In genomic region chr4:149994218-149994617, GRCm38 (mm10) we compare ENCODE assay signal across 26 mouse cellular contexts. TPM values are rescaled to one million over a fixed set of nuclear protein-coding genes. Genes with fewer than 3 reads are reported as not detected.
A peak's percentile ranks its signal among the peaks of the same experiment; 100 is the strongest.
DNase-seq lines count a peak whose midpoint lies in the region.
"Had no signal": no experiment of that assay in that cellular context is flagged by ENCODE, and none has a peak within 500 bp of the region (broad histone marks: within the 10 kb centered on the region; RNA-seq: fewer than 3 reads in every experiment).

No protein-coding gene starts in this region.

- no peaks in the 10 kb centered on the region for H3K9me3 ChIP-seq in heart, embryonic 10.5 days
- H3K9me3 ChIP-seq: embryonic facial prominence, embryonic 12.5 days; heart, embryonic 15.5 days; hindbrain, embryonic 12.5 days; kidney, embryonic 15.5 days; liver, embryonic 12.5 days; megakaryocyte, embryonic 14.5 days; midbrain, embryonic 13.5 days; neural tube, embryonic 13.5 days had no signal

- H3K4me3 ChIP-seq in heart, embryonic 10.5 days, result no peak overlapping the region
- H3K4me3 ChIP-seq in brown adipose tissue, adult 24 weeks (ENCODE audit: insufficient read depth, low read depth, low read length), result no peak overlapping the region
- H3K4me3 ChIP-seq: embryonic facial prominence, embryonic 12.5 days; heart, embryonic 15.5 days; hindbrain, embryonic 12.5 days; kidney, embryonic 15.5 days; liver, embryonic 12.5 days; megakaryocyte, embryonic 14.5 days; midbrain, embryonic 13.5 days; neural tube, embryonic 13.5 days had no signal

- WGBS in heart, embryonic 10.5 days, result 84% methylated on average over 10 of the region's 10 CpGs

- peaks cover 7% of the 10 kb centered on the region; the same call in 1 of the 2 replicates for H3K36me3 ChIP-seq in heart, embryonic 10.5 days
- H3K36me3 ChIP-seq: embryonic facial prominence, embryonic 12.5 days; hindbrain, embryonic 12.5 days; midbrain, embryonic 13.5 days; neural tube, embryonic 13.5 days had no signal

- peak; percentile 59 for DNase-seq in cerebellum, adult 9-10 months
- no peak for DNase-seq in cerebellum, postnatal 4 days (ENCODE audit: low spot score in 2 of 2)
- peak; percentile 6 for DNase-seq in heart, postnatal 4 days
- DNase-seq in heart, embryonic 10.5 days (ENCODE audit: low spot score), result no peak
- DNase-seq in cerebellum, postnatal 10 days, result peak; percentile 63 to 65
- DNase-seq in frontal cortex, adult 2 months (ENCODE audit: extremely low spot score in 1 of 2, low spot score in 1 of 2), result no peak
- DNase-seq: adrenal gland, adult 2 months; B cell, adult 2 months; embryo, embryonic 11 days; gastrocnemius, postnatal 10 days; kidney, adult 11 months; kidney, postnatal 25 days; lung, adult 18-20 months; right cerebral cortex, postnatal 4 days; thymus, adult 18-20 months; thymus, postnatal 25 days had no signal

- no peak overlapping the region for H3K27ac ChIP-seq in heart, embryonic 10.5 days
- H3K27ac ChIP-seq in brown adipose tissue, adult 24 weeks (replicated peaks; ENCODE audit: low read depth, low read length), result 0 out of 2 replicates have a peak overlapping the region, but pooled peaks have one; percentile 2
- H3K27ac ChIP-seq: embryonic facial prominence, embryonic 12.5 days; heart, embryonic 15.5 days; hindbrain, embryonic 12.5 days; kidney, embryonic 15.5 days; liver, embryonic 12.5 days; midbrain, embryonic 13.5 days; neural tube, embryonic 13.5 days; stomach, postnatal 0 days had no signal

- peaks cover 38% of the 10 kb centered on the region for H3K27me3 ChIP-seq in heart, embryonic 10.5 days (ENCODE audit: insufficient read depth, poor library complexity, severe bottlenecking)
- H3K27me3 ChIP-seq: embryonic facial prominence, embryonic 12.5 days; heart, embryonic 15.5 days; kidney, embryonic 15.5 days; liver, embryonic 12.5 days; megakaryocyte, embryonic 14.5 days; neural tube, embryonic 13.5 days had no signal

- peaks cover 29% of the 10 kb centered on the region for H3K4me1 ChIP-seq in heart, embryonic 10.5 days
- H3K4me1 ChIP-seq in brown adipose tissue, adult 24 weeks (ENCODE audit: control insufficient read depth, insufficient read depth, insufficient read length, low read length), result peaks cover 26% of the 10 kb centered on the region

RNA-seq across cellular contexts. Expression of gene H6pd, which starts 14.6 kb away (rescaled TPM):
- 10 to 100 TPM; 34.1 to 35.2 TPM for total RNA-seq in heart, postnatal 4 days (2021)
- 5.8 and 9.0 TPM in 2 replicates for polyA plus RNA-seq in heart, embryonic 10.5 days (2016; fragmentation: Nextera tagmentation; extraction: Ambion mirVana)
- polyA plus RNA-seq in brown adipose tissue, adult 24 weeks (2012; ENCODE audit: insufficient read depth, insufficient read length, missing spikeins), result 66.4 and 85.8 TPM in 2 replicates
- polyA plus RNA-seq in frontal cortex, adult 2 months (2012; rRNA removed), result 4.4 and 5.7 TPM in 2 replicates

RNA-seq across cellular contexts. Expression of gene Spsb1, which starts 39.4 kb away (rescaled TPM):
- total RNA-seq in heart, postnatal 4 days (2021), result 10 to 100 TPM; 26.2 to 26.7 TPM
- 3.9 and 9.2 TPM in 2 replicates for polyA plus RNA-seq in heart, embryonic 10.5 days (2016; fragmentation: Nextera tagmentation; extraction: Ambion mirVana)
- polyA plus RNA-seq in brown adipose tissue, adult 24 weeks (2012; ENCODE audit: insufficient read depth, insufficient read length, missing spikeins), result 24.3 and 32.5 TPM in 2 replicates
- 11.6 and 12.5 TPM in 2 replicates for polyA plus RNA-seq in frontal cortex, adult 2 months (2012; rRNA removed)

Comparison
In these comparisons a context has a peak if more than half of its experiments do, and no peak if none do; other contexts are left out.
1. DNase-seq: peak in cerebellum, adult 9-10 months (single experiment), heart, postnatal 4 days (single experiment) and cerebellum, postnatal 10 days (2 of 2); none in cerebellum, postnatal 4 days (0 of 2), heart, embryonic 10.5 days (single experiment) and frontal cortex, adult 2 months (0 of 2).